Mouse (Mus musculus) left cerebral cortex, adult 9 months (tissue): ENCODE data around the gene Ppp2r3a.

Experiments
- DNase-seq, 2 experiments: peaks; one replicate each; pipeline ENCODE4 v3.0.0; 2022; ENCODE audit warnings: low spot score in 2 of 2

Ppp2r3a gene

DNA sequence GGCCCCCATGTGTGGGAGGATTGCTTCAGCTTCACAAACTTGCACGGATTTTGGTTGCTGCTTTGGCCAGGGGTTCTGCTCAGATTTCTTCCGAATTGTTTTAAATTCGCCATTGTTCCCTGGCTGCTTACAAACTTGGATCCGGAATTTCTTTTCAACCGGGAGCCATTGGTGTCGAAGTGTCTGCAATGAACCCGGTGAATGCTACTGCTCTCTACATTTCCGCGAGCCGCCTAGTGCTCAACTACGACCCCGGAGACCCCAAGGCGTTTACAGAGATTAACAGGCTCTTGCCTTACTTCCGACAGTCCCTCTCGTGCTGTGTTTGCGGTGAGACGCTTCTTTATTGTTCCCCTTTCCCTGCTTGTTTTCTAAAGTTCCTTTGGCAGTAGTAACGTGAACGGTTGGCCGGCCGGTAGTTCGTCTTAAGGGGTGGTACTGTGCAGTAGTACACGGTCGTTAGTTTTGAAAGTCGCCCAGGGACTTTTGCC is 176.5 kb downstream of the Ppp2r3a start:
- no peak for DNase-seq

GRCm38 (mm10) chr9:101074332-101075021 is 177.1 kb downstream of the Ppp2r3a start:
- peak; percentile 52 to 73 for DNase-seq

GRCm38 (mm10) chr9:101073987-101074331 is 177.6 kb downstream of the Ppp2r3a start, which contains the start of gene Msl2:
TSS of gene Msl2 (plus strand) at chr9:101074101.
- no peak for DNase-seq

DNA sequence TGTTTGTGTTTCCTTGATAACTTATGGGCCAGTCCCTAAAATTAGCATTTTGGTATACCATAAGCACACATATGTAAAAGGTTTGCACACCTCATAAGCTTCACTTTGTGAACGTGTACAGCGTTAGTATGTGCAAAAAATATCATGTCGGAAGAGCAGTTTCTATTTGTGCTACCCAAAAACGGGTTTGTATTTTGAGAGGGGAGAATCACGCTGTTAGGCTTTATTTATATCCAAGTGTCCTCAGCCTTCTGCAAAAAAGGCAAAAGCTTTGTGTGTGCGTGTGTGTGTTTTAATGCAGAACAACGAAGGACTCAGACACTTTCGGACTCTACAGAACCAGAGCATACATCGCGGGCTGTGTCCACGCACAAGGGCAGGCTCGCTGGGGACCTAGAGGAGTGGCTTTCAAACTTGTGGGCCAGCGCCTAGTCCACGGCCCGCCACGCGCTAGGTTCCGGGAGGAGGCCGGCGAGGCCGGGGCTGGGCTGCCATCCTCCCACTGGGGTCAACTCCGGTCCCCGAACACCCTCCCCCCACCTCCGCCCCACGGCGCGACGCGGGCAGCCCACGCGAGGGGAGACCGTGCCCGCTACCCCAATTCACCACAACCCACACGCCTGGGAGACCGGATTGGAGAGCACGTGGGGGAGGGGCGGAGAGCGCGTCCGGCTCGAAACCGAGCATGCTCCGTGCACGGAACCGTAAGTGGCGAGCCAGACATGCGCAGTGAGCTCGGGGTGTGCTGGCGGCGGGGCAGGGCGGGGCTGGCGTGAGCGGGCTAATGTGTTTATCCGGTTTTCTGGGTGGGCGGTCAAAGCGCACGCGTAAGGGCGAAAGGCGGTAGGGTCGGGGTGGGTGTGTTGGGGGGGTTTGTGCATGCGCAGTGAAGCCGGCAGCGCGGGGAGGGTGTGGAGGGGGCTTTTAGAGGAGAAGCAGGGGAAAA is 178.3 kb downstream of the Ppp2r3a start:
- peak; percentile 97 to 98 for DNase-seq

DNA sequence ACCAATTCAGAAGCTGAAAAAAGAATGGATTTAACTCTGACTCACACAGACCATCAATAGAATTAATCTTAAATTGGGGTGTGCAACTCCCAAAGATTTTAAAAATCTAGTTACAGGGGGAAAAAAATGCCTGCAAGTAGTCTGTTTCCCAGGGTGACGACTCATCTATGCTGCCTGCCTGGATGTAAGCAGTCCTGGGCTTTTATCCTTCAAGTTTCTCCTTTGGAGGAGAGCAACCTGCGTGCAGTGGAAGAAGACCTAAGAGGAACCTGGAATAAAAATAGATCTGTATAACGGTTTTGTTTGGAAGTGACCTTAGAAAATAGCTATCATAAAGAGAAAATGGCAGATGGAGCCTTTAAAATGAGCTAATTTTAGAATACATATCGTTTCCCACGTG is 179.1 kb downstream of the Ppp2r3a start:
- DNase-seq: no peak

DNA sequence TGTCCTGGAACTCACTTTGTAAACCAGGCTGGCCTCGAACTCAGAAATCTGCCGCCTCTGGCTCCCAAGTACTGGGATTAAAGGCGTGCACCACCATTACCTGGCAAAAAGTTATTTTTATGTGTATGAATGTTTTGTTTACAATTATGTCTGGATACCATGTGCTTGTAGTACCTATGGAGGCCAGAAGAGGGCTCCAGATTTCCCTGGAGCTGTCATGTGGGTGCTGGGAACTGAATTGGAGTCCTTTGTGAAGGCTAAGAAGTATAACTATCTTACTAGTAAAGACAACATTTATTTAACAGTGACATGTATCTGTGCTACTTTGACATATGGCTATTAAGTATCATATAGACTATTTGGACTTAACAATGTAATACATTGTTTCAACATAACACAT is 181.8 kb downstream of the Ppp2r3a start:
- no peak for DNase-seq

DNA sequence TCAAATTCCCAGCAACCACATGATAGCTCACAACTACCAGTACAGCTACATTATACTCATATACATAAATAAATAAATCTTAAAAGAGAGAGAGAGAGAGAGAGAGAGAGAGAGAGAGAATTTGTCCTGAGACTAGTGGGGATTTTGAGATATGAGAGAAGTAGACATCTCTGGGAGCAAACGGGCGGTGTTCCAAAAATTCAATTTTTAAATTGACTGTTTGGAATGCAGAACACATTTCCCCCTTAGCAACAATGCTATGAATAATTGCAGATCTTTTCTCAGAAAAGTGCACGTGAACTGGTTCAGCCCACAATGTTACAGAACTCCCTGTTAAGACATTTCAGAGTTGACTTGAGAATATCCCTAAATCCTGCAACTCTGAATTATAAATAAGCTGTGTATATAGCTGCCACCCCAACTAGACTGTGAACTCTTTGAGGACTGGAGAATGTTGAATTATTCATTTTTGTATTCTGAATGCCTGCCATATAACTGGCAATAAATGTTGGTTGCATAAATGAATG is 186.5 kb downstream of the Ppp2r3a start:
- DNase-seq: peak in 1 of 2 experiments; percentile 10

DNA sequence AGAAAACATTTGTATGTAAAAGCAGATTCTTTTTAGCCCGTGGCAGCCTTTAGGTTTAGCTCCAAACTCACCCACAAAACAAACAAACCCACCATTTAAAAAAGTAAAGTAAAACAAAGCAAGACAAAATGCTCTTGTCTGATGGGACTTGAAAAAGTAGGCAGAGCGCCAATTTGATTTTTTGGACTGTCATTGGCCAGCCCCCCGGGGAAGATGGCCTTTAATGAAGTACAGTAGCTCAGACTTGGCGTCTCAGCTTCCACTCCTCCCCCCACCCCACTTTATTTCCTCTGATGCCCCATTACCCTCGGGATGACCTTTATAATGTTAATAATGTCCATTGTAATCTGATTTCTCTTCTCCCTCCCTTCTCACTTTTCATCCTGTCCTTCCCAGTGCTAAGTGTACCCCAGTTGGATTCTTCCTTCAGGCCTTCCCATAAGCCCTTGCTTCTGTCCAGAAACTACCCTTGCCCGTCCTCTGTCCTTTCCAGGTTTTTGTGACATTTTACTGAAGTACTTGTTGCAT is 189.3 kb downstream of the Ppp2r3a start:
- no peak for DNase-seq

GRCm38 (mm10) chr9:101061035-101061434 is 190.6 kb downstream of the Ppp2r3a start:
- DNase-seq: no peak

DNA sequence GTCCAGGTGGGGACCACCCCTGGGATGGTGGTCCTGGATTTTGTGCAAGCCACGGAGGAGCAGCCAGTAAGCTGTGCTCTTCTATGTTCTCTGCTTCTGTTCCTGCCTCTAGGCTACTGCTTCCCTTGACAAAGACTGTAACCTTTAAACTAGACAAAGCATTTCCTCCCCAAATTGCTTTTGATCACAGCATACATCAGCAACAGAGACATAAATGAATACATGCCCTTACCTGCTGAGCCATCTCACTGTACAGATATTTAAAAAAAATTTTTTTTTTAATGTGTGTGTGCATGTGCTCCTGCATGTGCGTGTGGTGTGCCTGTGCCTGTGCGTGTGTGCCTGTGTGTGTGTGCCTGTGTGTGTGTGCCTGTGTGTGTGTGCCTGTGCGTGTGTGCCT is 194.4 kb downstream of the Ppp2r3a start:
- no peak for DNase-seq
